Mouse (Mus musculus) kidney, postnatal 14 days (tissue): ENCODE data around the gene Tysnd1.

Experiments
- DNase-seq: peaks from one replicate; pipeline ENCODE4 v3.0.0; 2022; ENCODE audit warnings: mixed read lengths

Tysnd1 gene

GRCm38 (mm10) chr10:61694870-61695670, at the start of gene Tysnd1:
TSS of gene Tysnd1 (plus strand) at chr10:61695514.
- DNase-seq: peak; percentile 98

GRCm38 (mm10) chr10:61646557-61646956, 48.8 kb upstream of the Tysnd1 start:
- no peak for DNase-seq

- DNase-seq: peak; percentile 93
Observed at GRCm38 (mm10) chr10:61647790-61648736, 47.3 kb upstream of the Tysnd1 start, which contains the start of gene Ppa1. TSS of gene Ppa1 (plus strand) at chr10:61648552.

- peak; percentile 13 for DNase-seq
Observed at GRCm38 (mm10) chr10:61648737-61649645, 46.3 kb upstream of the Tysnd1 start.

GRCm38 (mm10) chr10:61654105-61654504, 41.2 kb upstream of the Tysnd1 start:
- DNase-seq: no peak

GRCm38 (mm10) chr10:61654691-61655090, 40.6 kb upstream of the Tysnd1 start:
- no peak for DNase-seq

- DNase-seq: no peak
Observed at GRCm38 (mm10) chr10:61655188-61655587, 40.1 kb upstream of the Tysnd1 start.

GRCm38 (mm10) chr10:61656928-61657882, 38.1 kb upstream of the Tysnd1 start:
- DNase-seq: peak; percentile 39

GRCm38 (mm10) chr10:61657985-61658384, 37.3 kb upstream of the Tysnd1 start:
- DNase-seq: peak; percentile 37

- DNase-seq: no peak
Observed at GRCm38 (mm10) chr10:61661887-61662286, 33.4 kb upstream of the Tysnd1 start.

- peak; percentile 15 for DNase-seq
Observed at GRCm38 (mm10) chr10:61662391-61662988, 32.8 kb upstream of the Tysnd1 start.

GRCm38 (mm10) chr10:61665111-61665510, 30.2 kb upstream of the Tysnd1 start:
- no peak for DNase-seq

GRCm38 (mm10) chr10:61665651-61666050, 29.7 kb upstream of the Tysnd1 start:
- DNase-seq: no peak

GRCm38 (mm10) chr10:61669289-61669688, 26.0 kb upstream of the Tysnd1 start:
- no peak for DNase-seq

- no peak for DNase-seq
Observed at GRCm38 (mm10) chr10:61669896-61670295, 25.4 kb upstream of the Tysnd1 start.

GRCm38 (mm10) chr10:61670758-61671157, 24.6 kb upstream of the Tysnd1 start:
- no peak for DNase-seq

- no peak for DNase-seq
Observed at GRCm38 (mm10) chr10:61675935-61676334, 19.4 kb upstream of the Tysnd1 start.

GRCm38 (mm10) chr10:61679545-61679944, 15.8 kb upstream of the Tysnd1 start:
- DNase-seq: no peak

GRCm38 (mm10) chr10:61680015-61680913, 15.1 kb upstream of the Tysnd1 start, which contains the start of gene Sar1a:
TSS of gene Sar1a (plus strand) at chr10:61680299.
- peak; percentile 99 for DNase-seq

- DNase-seq: no peak
Observed at GRCm38 (mm10) chr10:61689405-61689804, 5.9 kb upstream of the Tysnd1 start.
